Mouse (Mus musculus) embryo, embryonic 9.5 days (tissue): ENCODE results near the gene Ifit3.
"Not testable (repeated sequence)": the region's sequence is repeated elsewhere in the genome, so short reads cannot be mapped to it uniquely, and the experiment has no call there.

Source experiments
- DNase-seq: peaks from one replicate; pipeline ENCODE4 v3.0.0-alpha.2; 2017; ENCODE audit errors: extremely low spot score

Gene Ifit3

DNA sequence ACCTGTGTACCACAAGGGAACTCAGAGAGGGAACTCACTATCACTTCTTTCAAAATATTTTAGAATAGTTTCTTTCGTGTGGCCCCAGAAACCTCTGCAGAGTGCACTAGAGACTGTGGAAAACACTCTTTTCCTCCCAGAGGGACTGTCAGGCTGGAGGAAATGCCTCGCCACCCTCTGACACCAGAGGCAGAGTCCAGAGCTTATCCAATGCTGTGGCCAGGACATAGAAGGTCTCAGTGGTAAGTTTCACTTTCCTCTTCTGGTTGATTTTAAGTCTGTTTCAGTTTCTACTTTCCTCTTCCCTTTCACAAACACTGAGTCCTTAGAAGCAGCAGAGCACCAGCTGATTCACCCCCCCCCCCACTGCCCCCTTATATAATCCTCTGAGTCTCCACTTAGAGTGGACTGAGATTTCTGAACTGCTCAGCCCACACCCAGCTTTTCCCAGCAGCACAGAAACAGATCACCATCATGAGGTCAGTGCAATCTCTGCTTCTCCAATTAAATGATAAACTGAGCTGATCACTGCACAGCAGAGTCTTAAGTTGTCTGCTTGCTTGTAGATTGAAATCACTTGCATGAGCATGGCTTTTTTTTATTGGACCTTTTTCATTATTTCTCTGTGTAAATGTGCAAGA is at the start of gene Ifit3:
TSS of gene Ifit3 (plus strand) at position 406 of the 641 bp plus-strand sequence.
- DNase-seq, result not testable (repeated sequence)

DNA sequence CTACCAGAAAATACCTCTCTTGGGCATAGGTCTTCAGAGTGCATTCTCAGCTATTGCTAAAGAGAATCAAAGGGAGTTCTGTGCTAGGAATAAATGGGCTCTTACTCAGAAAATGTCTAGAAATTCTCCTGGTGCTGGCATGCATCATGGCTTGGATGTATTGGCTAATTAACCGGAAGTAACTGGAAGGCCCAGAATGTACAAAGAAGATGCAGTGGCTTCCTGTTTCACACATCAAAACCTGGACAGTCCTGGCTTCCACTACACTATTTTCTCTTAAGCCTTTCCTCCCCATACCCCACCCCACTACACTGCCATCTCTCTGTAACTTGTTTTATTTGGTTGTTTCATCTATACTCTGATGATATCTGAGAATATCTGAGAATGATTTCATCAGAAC is 43.9 kb upstream of the Ifit3 start:
- no peak for DNase-seq

DNA sequence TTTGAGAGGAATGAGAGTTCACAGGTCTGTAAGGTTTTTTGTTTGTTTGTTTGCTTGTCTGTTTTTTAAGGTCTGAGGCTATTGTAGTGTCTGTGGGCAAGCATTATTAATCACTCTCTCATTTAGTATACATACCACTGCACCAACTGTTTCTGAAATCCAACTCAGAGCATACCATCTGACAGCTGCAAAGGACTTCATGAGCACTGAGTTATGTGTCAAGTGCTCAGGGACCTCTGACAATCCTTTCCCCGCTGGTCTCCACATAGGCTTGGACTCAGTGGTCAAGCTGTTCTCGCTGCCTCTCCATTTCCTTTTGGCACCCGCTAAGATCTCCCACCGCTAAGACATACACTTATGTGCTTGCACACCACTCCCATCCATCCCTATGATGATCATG is 37.1 kb upstream of the Ifit3 start:
- no peak for DNase-seq

- peak; percentile 59 for DNase-seq
These were observed 35.4 kb upstream of the Ifit3 start for GRCm38 (mm10) chr19:34547976-34548375.

- no peak for DNase-seq
These were observed 33.2 kb upstream of the Ifit3 start for GRCm38 (mm10) chr19:34550205-34550533.

DNA sequence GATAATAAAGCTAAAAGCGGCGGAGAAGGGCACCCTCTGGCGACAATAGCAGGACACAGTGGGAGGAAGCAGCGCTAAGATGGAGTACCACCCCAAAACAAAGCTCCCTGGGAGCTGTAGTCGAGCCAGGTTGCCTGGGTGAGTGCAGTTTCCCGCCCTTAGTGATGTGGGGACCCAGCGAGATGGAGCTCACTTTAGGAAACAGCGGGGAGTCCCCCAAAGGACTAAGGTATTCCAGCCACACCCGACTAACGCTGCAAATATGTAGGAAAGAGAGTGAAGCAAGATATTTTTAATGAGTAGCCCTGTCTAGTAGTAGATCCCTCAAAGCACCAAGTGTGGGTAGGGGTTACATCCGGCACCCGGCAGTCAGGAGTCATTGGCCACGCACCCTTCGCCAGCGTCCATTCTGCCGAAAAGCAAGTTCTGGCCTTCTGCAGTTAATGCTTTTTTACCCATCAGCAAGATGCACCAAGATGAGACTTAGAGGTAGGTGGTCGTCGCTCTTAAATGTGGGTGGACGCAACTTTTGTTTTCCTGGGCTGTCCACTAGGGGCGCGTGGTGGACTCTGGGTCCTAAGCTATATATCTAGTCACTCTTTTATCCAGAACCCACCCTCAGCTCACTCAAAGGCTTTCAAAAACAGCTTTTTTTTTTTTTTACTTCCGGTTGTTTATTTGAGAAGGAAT is 32.7 kb upstream of the Ifit3 start, which contains the start of gene Ifit2:
TSS of gene Ifit2 (plus strand) at position 161 of the 690 bp plus-strand sequence.
- DNase-seq, result peak; percentile 79

DNA sequence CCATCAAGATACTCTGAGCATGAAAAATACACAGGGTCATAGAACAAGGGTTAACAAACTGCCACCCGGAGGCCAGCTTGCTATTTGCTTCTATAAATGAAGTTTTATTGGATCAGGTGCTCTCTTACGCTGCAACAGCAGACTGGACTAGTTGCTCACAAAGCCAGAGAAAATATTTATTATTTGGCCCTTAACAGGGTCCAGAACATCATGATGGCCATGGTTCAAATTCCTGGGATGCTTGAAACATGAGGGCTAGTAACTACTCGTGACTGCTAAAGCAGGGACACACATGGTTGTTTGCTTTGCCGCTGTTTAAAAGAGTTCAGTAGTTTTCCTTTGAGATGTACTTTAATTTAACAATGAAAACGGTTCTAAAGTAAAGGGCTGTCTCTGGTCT is 31.4 kb upstream of the Ifit3 start:
- no peak for DNase-seq

DNA sequence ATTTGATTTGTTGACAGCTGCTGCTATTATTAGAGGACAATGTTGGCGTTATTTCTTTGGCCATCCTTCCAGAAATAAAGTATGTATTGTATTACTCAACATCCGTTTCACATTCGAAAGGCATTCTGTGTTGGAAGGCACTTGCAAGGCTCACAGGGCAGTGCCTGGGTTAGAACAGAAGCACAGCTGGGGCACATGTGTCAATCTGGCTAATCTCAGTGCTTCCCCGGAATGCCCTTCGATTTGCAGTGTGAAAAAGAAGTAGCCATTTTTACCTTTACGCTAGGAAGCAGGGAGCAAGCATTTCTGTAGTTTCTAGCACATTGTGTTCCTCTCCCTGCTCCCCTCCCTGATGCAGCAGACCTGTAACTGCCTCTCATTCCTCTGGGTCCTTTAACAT is 30.3 kb upstream of the Ifit3 start:
- no peak for DNase-seq

- DNase-seq, result no peak
These were observed 29.8 kb upstream of the Ifit3 start for GRCm38 (mm10) chr19:34553522-34553921.

- no peak for DNase-seq
These were observed 29.3 kb upstream of the Ifit3 start for GRCm38 (mm10) chr19:34554061-34554460.

GRCm38 (mm10) chr19:34556621-34557020 is 26.7 kb upstream of the Ifit3 start:
- DNase-seq, result no peak

DNA sequence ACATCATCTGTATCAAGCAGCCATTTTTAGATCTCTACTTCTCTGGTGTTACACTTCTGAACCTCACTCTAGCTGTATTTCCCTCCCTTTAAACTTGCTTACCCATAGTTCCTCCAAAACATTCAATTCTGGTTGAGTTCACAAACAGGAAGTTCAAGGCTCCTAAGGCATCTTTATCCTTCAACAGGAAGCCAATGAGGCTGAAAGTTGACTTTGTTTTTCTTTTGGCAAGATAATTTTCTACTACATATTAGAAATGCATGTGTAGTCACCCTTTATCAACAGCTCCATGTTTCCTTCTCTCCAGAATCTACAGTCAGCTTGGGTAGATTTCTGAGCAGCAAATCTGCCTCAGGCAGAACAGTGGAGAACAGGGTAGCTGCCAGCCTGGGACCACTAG is 20.8 kb upstream of the Ifit3 start:
- no peak for DNase-seq

DNA sequence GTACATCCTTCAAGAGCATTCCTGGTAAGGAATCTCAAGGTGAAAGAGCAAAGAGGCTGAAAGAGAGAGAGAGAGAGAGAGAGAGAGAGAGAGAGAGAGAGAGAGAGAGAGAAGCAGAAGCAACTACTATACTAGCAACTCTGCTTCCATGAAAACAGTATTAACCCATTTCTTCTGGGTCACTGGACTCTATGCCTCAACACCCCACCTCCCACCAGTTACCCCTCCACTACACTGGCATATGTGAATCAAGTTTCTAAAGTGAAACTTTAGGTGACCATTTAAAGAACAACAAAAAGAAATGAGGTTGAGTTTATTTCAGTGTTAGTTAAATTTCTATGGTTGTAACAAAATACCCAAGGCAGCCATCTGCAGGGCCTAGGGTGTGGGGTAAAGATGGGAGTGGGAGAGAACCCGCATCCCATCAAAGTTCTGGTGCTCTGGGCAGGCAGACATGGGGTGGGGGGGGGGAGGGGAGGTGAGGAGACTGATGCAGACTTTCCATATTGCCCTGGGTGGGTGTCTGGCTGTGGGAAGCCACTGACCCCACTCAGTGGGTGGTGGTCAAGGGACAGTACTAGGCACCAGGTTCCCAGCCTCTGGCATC is 17.1 kb upstream of the Ifit3 start:
- DNase-seq, result no peak

GRCm38 (mm10) chr19:34568988-34569895 is 14.1 kb upstream of the Ifit3 start:
- no peak for DNase-seq

- no peak for DNase-seq
These were observed 13.3 kb upstream of the Ifit3 start for GRCm38 (mm10) chr19:34569896-34570476.

DNA sequence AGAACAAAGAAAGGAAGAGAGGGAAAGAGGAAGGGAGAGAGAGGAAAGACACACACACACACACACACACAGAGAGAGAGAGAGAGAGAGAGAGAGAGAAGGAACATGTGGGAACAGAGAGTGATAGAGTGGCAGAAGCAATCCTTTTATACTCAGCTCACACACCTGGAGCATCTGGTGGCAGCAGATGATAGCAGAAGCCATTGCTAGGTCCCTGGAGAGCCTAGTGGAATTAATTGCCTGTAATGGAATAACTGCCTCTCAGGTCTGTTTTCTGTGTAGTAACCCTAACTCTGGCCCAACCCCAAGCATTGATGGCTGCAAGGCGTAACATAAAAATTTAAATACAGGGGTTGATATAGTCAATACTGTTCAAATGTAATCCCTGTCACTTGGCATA is 12.3 kb upstream of the Ifit3 start:
- no peak for DNase-seq

- no peak for DNase-seq
These were observed 9.7 kb upstream of the Ifit3 start for GRCm38 (mm10) chr19:34573650-34574049.

GRCm38 (mm10) chr19:34577121-34577520 is 6.2 kb upstream of the Ifit3 start:
- no peak for DNase-seq

DNA sequence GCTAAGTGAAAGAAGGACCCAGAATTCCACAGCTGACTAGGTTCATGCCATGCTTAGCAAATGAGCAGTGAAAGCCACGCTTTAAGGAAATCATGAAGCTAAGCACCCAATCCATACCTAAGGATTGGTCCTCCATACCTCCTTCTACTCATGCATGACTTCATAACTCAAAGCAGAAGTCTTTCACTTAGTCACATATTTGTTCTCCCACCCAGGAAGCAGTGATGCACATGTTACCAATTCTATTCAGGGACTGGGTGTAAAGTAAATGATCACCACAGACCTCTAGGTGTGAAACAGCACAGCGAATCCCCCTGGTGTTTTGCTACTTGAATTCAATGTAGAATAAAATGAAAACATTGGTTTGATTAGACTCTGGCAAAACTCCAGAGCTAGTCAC is 635 bp upstream of the Ifit3 start:
- not testable (repeated sequence) for DNase-seq

- not testable (repeated sequence) for DNase-seq
These were observed 2.6 kb downstream of the Ifit3 start for GRCm38 (mm10) chr19:34585740-34586458.
